Mouse (Mus musculus): ENCODE data around the gene Dnajb3. TPM values are rescaled to one million over a fixed set of nuclear protein-coding genes. Genes with fewer than 3 reads are reported as not detected.
"Not testable (repeated sequence)": the region's sequence is repeated elsewhere in the genome, so short reads cannot be mapped to it uniquely, and the experiment has no call there.

The Dnajb3 gene
- polyA plus RNA-seq, 1 experiment from 2014 or later: 12.5 TPM

DNA sequence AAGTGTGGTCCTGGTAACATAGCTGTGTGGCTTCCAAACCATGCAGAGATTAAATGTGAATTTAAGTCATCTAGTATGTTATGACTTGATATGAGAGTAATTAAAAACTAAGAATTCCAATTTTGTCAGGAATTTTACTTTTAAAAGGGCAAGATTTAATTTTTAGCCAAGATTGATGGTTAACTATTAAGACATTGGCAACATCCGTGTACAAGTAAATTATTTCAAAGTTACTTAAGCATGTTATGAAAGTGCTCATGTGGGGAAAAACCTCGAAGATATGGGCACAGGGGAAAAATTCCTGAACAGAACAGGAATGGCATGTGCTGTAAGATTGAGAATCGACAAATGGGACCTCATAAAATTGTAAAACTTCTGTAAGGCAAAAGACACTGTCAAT lies 8.1 kb downstream of the Dnajb3 start:
- Histone ChIP-seq H3K27me3 (ENCODE audit: control insufficient read depth, insufficient read depth, low read length) (no peaks in the 10 kb centered on the region), H3K4me1 (replicated peaks; ENCODE audit: control insufficient read depth, insufficient read depth, low read length) (no peaks in the 10 kb centered on the region), H3K4me3 (ENCODE audit: low read depth, low read length) (no peak overlapping the region), H3K9ac (ENCODE audit: low read length) (no peak overlapping the region), H3K36me3 (ENCODE audit: control insufficient read depth, insufficient read depth, low read length) (no peaks in the 10 kb centered on the region), H3K4me2 (ENCODE audit: low read depth, low read length, severe bottlenecking) (no peak overlapping the region), H3K27ac (ENCODE audit: low read depth, low read length) (no peak overlapping the region), H3K9me3 (ENCODE audit: control insufficient read depth, low read length) (no peaks in the 10 kb centered on the region)
- WGBS: 77% methylated on average over 3 of the region's 3 CpGs
- no peak for DNase-seq (ENCODE audit: low spot score)
- no peak for ATAC-seq (replicated peaks; ENCODE audit: low FRiP score)

DNA sequence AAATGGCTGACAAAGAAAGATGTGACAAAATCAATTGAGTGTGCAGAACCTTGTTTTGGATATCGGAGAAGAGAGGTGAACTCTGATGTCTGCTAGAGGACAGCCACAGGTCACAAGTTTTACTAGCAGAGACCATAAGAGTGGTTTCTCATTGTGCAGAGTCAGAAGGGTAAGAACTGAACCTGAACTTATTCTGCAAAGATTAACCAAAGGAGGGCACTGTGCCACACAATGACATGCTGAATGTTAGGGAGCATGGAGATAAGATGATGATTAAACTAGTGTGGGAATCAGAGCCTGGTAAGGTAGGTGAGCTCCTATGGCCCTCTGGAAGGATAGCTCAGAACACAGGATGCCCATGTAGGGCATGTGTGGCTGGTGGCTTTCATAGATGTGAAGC lies 9.9 kb downstream of the Dnajb3 start:
- no peaks in the 10 kb centered on the region for H3K27me3 ChIP-seq (ENCODE audit: control insufficient read depth, insufficient read depth, low read length)
- no peak overlapping the region for H3K27ac ChIP-seq (ENCODE audit: low read depth, low read length)
- ATAC-seq (replicated peaks; ENCODE audit: low FRiP score) (no peak), DNase-seq (ENCODE audit: low spot score) (no peak)
- H3K9ac ChIP-seq (ENCODE audit: low read length): no peak overlapping the region
- H3K4me2 ChIP-seq (ENCODE audit: low read depth, low read length, severe bottlenecking): no peak overlapping the region
- WGBS: 93% methylated on average over 1 of the region's 1 CpGs
- no peak overlapping the region for H3K4me3 ChIP-seq (ENCODE audit: low read depth, low read length)
- H3K9me3 ChIP-seq (ENCODE audit: control insufficient read depth, low read length): no peaks in the 10 kb centered on the region
- no peaks in the 10 kb centered on the region for H3K4me1 ChIP-seq (replicated peaks; ENCODE audit: control insufficient read depth, insufficient read depth, low read length)
- no peaks in the 10 kb centered on the region for H3K36me3 ChIP-seq (ENCODE audit: control insufficient read depth, insufficient read depth, low read length)

DNA sequence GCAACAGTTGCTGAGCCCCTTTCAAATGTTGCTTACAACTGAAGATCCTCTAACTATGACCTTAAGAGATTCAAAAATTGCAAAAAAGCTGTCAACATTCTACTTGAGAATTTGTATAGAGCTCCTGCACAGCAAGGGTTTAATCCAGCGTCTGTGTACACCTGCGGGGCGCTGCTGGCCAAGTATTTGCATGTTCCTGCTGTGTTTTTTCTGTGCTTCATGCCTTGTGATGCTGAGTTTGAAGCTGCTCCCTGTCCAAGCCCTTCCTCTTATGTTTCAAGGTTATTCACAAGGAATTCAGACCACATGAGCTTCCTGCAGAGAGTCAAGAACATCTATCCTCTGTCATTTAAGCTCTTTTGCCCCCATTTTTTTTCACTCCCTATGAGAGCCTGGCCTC lies 13.4 kb downstream of the Dnajb3 start:
- Histone ChIP-seq H3K27ac (ENCODE audit: low read depth, low read length) (no peak overlapping the region), H3K27me3 (ENCODE audit: control insufficient read depth, insufficient read depth, low read length) (no peaks in the 10 kb centered on the region), H3K9ac (ENCODE audit: low read length) (no peak overlapping the region), H3K9me3 (ENCODE audit: control insufficient read depth, low read length) (no peaks in the 10 kb centered on the region), H3K4me3 (ENCODE audit: low read depth, low read length) (no peak overlapping the region), H3K36me3 (ENCODE audit: control insufficient read depth, insufficient read depth, low read length) (no peaks in the 10 kb centered on the region), H3K4me2 (ENCODE audit: low read depth, low read length, severe bottlenecking) (no peak overlapping the region), H3K4me1 (replicated peaks; ENCODE audit: control insufficient read depth, insufficient read depth, low read length) (no peaks in the 10 kb centered on the region)
- DNase-seq (ENCODE audit: low spot score) (no peak), ATAC-seq (replicated peaks; ENCODE audit: low FRiP score) (no peak)
- 66% methylated on average over 3 of the region's 3 CpGs for WGBS

DNA sequence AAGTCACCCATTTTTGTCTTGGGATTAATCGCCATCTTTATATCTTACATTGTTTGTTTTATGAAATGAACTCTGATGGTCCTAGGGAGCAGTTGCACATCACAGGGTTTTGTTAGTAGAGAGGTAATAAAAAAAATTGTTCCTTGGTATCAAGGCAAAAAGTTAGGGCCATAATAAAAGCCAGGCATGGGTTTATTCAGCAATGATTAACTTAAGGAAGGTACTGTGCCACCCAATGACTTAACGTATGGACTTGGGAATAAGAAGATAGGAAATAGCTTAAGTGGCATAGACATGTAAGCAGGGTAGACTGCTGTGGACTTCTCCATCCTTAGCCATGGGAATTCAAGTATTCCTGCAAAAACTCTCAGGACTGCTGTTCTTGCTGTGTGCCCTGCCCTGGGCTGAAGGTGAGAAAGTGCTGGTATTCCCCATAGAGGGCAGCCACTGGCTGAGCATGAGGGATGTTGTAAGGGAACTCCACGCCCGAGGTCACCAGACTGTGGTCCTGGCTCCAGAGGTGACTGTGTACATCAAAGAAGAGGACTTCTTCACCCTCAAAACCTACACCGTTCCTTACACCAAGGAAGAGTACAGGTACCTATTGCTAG lies 19.2 kb downstream of the Dnajb3 start:
- Histone ChIP-seq H3K27ac (ENCODE audit: low read depth, low read length) (no peak overlapping the region), H3K4me1 (replicated peaks; ENCODE audit: control insufficient read depth, insufficient read depth, low read length) (no peaks in the 10 kb centered on the region), H3K4me2 (ENCODE audit: low read depth, low read length, severe bottlenecking) (no peak overlapping the region), H3K4me3 (ENCODE audit: low read depth, low read length) (no peak overlapping the region), H3K9me3 (ENCODE audit: control insufficient read depth, low read length) (no peaks in the 10 kb centered on the region), H3K9ac (ENCODE audit: low read length) (no peak overlapping the region), H3K27me3 (ENCODE audit: control insufficient read depth, insufficient read depth, low read length) (no peaks in the 10 kb centered on the region), H3K36me3 (ENCODE audit: control insufficient read depth, insufficient read depth, low read length) (no peaks in the 10 kb centered on the region)
- ATAC-seq (replicated peaks; ENCODE audit: low FRiP score): no peak
- no peak for DNase-seq (ENCODE audit: low spot score)
- 86% methylated on average over 5 of the region's 5 CpGs for WGBS

DNA sequence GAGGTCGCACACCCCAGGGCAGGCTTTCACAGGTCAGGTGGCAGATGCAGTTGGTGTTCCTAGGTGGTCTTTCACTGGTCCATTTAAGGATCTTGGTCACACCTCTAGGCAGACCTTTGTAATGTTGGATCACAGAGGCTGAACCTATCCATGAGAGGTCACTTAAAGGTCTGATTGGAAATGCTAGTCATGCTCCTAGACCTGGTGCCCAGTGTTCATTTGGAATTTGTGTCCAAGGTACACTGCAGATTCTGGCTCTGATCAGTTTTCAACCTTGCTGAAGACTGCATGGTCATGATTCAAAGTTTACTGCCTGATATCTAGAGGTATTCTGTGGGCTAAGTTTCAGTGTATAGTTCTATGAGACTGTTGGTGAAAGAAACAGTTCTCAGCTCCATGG lies 25.9 kb downstream of the Dnajb3 start:
- H3K4me1 ChIP-seq (replicated peaks; ENCODE audit: control insufficient read depth, insufficient read depth, low read length): no peaks in the 10 kb centered on the region
- DNase-seq (ENCODE audit: low spot score) (no peak), ATAC-seq (replicated peaks; ENCODE audit: low FRiP score) (no peak)
- no peak overlapping the region for H3K27ac ChIP-seq (ENCODE audit: low read depth, low read length)
- H3K27me3 ChIP-seq (ENCODE audit: control insufficient read depth, insufficient read depth, low read length): no peaks in the 10 kb centered on the region
- no peaks in the 10 kb centered on the region for H3K36me3 ChIP-seq (ENCODE audit: control insufficient read depth, insufficient read depth, low read length)
- H3K9me3 ChIP-seq (ENCODE audit: control insufficient read depth, low read length): peaks cover 5% of the 10 kb centered on the region
- no peak overlapping the region for H3K4me3 ChIP-seq (ENCODE audit: low read depth, low read length)
- 90% methylated on average over 1 of the region's 1 CpGs for WGBS
- H3K9ac ChIP-seq (ENCODE audit: low read length): no peak overlapping the region
- no peak overlapping the region for H3K4me2 ChIP-seq (ENCODE audit: low read depth, low read length, severe bottlenecking)

DNA sequence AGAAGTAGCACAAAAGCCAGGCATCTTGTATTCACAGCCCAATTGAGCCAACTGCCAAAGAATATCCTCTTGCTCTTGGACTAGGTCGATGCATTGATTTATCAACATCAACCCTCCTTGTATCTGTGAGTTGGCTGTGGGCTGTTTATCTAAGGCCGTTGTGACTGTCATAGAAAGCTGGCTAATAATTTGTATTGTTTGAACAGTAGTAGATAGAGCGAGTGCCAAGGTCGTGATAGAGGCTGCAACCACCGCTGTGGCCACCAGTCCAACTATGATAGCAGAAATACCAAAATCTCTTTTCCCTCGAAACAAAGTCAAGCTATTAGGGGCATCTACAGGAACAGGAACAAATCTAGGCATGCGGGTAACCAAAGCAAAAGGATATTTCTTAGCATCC lies 33.4 kb downstream of the Dnajb3 start:
- H3K27ac ChIP-seq (ENCODE audit: low read depth, low read length); DNase-seq (ENCODE audit: low spot score); ATAC-seq (replicated peaks; ENCODE audit: low FRiP score); H3K36me3 ChIP-seq (ENCODE audit: control insufficient read depth, insufficient read depth, low read length); H3K27me3 ChIP-seq (ENCODE audit: control insufficient read depth, insufficient read depth, low read length); H3K4me2 ChIP-seq (ENCODE audit: low read depth, low read length, severe bottlenecking); H3K9me3 ChIP-seq (ENCODE audit: control insufficient read depth, low read length); H3K4me3 ChIP-seq (ENCODE audit: low read depth, low read length); H3K9ac ChIP-seq (ENCODE audit: low read length); H3K4me1 ChIP-seq (replicated peaks; ENCODE audit: control insufficient read depth, insufficient read depth, low read length): not testable (repeated sequence)
- 93% methylated on average over 5 of the region's 7 CpGs for WGBS

DNA sequence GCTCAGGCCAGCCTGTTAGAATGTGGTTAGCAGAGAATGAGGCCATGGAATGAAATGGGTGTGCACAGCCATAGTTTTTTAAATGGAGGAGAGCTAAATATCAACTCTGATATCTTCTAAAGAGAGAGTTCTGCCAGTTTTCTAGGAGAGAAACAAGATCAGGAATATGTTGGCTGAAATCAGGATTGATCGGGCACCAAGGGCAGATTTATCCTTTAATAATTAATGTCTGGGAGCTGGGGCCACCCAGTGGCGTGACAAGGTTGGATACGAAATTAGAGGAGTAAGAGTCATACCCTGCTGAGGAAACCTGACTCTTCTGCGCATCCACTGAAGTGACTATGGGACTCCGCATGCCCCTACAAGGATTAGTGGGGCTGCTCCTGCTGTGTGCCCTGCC lies 39.9 kb downstream of the Dnajb3 start, which contains the start of gene Ugt1a5:
Ugt1a5 (plus strand) TSS at position 302 of the 400 bp plus-strand sequence.
- no peak within 1 kb of the TSS for H3K9ac ChIP-seq (ENCODE audit: low read length)
- no peak within 1 kb of the TSS for H3K4me3 ChIP-seq (ENCODE audit: low read depth, low read length)
- H3K4me2 ChIP-seq (ENCODE audit: low read depth, low read length, severe bottlenecking): no peak within 1 kb of the TSS
- 81% methylated on average over 5 of the region's 5 CpGs for WGBS
- ATAC-seq (replicated peaks; ENCODE audit: low FRiP score): no peak
- no peak for DNase-seq (ENCODE audit: low spot score)
- no peaks in the 10 kb centered on the region for H3K27me3 ChIP-seq (ENCODE audit: control insufficient read depth, insufficient read depth, low read length)
- no peaks in the 10 kb centered on the region for H3K36me3 ChIP-seq (ENCODE audit: control insufficient read depth, insufficient read depth, low read length)
- no peaks in the 10 kb centered on the region for H3K9me3 ChIP-seq (ENCODE audit: control insufficient read depth, low read length)
- no peaks in the 10 kb centered on the region for H3K4me1 ChIP-seq (replicated peaks; ENCODE audit: control insufficient read depth, insufficient read depth, low read length)
- H3K27ac ChIP-seq (ENCODE audit: low read depth, low read length): no peak within 1 kb of the TSS

DNA sequence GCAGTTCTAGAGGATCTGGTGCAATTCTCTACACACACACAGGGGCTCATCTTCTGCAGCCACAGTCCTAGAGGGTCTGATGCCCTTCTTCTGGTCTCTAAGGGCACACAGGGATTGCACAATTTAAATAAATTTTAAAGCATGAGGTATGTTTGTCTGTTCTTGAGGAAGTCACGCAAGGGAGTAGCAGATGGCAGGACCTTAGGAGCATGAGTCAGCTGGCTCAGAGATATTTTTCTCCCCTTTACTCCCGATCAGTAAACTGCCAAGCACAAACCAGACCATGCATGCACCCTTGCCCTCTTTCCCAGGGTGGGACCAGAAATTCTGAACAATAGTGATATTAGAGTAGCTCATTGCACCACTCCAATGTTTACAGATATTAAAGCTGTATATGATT lies 47.2 kb downstream of the Dnajb3 start:
- ATAC-seq (replicated peaks; ENCODE audit: low FRiP score) (no peak), DNase-seq (ENCODE audit: low spot score) (no peak)
- no peaks in the 10 kb centered on the region for H3K4me1 ChIP-seq (replicated peaks; ENCODE audit: control insufficient read depth, insufficient read depth, low read length)

More for the DNA sequence above, 47.2 kb downstream of the Dnajb3 start:
- no peaks in the 10 kb centered on the region for H3K36me3 ChIP-seq (ENCODE audit: control insufficient read depth, insufficient read depth, low read length)
- H3K9me3 ChIP-seq (ENCODE audit: control insufficient read depth, low read length): no peaks in the 10 kb centered on the region
- H3K4me2 ChIP-seq (ENCODE audit: low read depth, low read length, severe bottlenecking): no peak overlapping the region
- H3K4me3 ChIP-seq (ENCODE audit: low read depth, low read length): no peak overlapping the region
- no peak overlapping the region for H3K27ac ChIP-seq (ENCODE audit: low read depth, low read length)
- no peak overlapping the region for H3K9ac ChIP-seq (ENCODE audit: low read length)
- 86% methylated on average over 2 of the region's 2 CpGs for WGBS
- no peaks in the 10 kb centered on the region for H3K27me3 ChIP-seq (ENCODE audit: control insufficient read depth, insufficient read depth, low read length)
